9 mouse cellular contexts compared by ENCODE assay signal in the genomic region with DNA sequence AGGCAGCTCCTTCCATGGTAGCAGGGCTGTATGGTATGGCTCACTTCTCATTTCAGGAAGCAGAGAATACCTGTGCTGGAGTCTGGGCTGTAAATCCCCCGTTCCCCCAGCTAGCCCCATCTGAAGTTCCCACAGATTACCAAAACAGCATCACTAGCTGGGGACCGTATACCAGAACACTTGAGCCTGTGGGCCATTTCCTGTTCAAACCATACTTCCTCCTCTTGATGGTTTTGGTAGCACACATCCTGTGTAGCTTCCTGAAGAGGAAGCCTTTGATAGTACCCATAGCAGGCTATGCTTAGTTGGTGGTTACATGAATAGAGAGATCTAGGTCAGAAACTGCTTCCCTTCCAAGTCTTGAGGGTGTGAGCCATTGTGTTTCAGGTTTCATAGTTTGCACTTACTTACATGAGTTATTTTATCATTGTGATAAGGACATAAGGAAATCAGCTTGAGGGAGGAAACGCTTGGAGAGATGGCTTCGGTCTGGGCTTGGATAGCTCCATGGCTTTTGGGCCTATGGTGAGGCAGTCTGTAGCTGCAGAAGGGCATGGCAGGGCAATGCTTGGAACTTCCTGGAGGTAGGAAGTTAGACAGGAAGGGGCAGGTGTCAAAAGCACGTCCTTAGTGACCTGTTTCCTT. TPM values are rescaled to one million over a fixed set of nuclear protein-coding genes. Genes with fewer than 3 reads are reported as not detected.
DNase-seq lines count a peak whose midpoint lies in the region; ATAC-seq and TF ChIP-seq lines count a peak whose summit lies in the region.
"Had no signal": no experiment of that assay in that cellular context is flagged by ENCODE, and none has a peak within 500 bp of the region (broad histone marks: within the 10 kb centered on the region; RNA-seq: fewer than 3 reads in every experiment).

No protein-coding gene starts in this region.

- intact Hi-C loops in gastrocnemius, postnatal 36 days (cut with DNase I) = no loop called here

- no peak for TF ChIP-seq CTCF in spleen, adult 2 months (IDR thresholded peaks at IDR 0.05; ENCODE audit: extremely low read depth, insufficient read depth, insufficient read length, insufficient replicate concordance)
- TF ChIP-seq CTCF in liver, postnatal 0 days (IDR thresholded peaks at IDR 0.05; ENCODE audit: low read depth) = no peak

- H3K27me3 ChIP-seq in spleen, adult 2 months (ENCODE audit: control insufficient read depth, insufficient read depth, low read length) = no peaks in the 10 kb centered on the region
- H3K27me3 ChIP-seq in liver, postnatal 0 days (ENCODE audit: insufficient read depth, low read length) = no peaks in the 10 kb centered on the region

- no peak for TF ChIP-seq EP300 in liver, postnatal 0 days (IDR thresholded peaks at IDR 0.05; ENCODE audit: low read depth)

- TF ChIP-seq POLR2A in spleen, adult 2 months (IDR thresholded peaks at IDR 0.05; ENCODE audit: low read depth, low read length) = no peak

- no peak overlapping the region for H3K9ac ChIP-seq in liver, postnatal 0 days (replicated peaks)

- H3K9me3 ChIP-seq in liver, postnatal 0 days (ENCODE audit: low read length) = no peaks in the 10 kb centered on the region

- peaks cover 9% of the 10 kb centered on the region; the same call in 1 of the 2 replicates for H3K4me1 ChIP-seq in spleen, adult 2 months (ENCODE audit: control insufficient read depth, insufficient read depth, insufficient read length)
- peaks cover under 1% of the 10 kb centered on the region for H3K4me1 ChIP-seq in liver, postnatal 0 days (ENCODE audit: insufficient read depth)

- peak overlapping the region; percentile 89 for H3K27ac ChIP-seq in spleen, adult 2 months (ENCODE audit: insufficient read depth, low read length)
- H3K27ac ChIP-seq in liver, postnatal 0 days (ENCODE audit: low read depth) = peak overlapping the region; percentile 9; the same call in 1 of the 2 replicates

- H3K4me3 ChIP-seq in spleen, adult 2 months (ENCODE audit: extremely low read depth, insufficient read depth, insufficient read length) = peak overlapping the region; percentile 14; the same call in 1 of the 2 replicates
- H3K4me3 ChIP-seq in liver, postnatal 0 days (ENCODE audit: low read depth, low read length) = no peak overlapping the region
- H3K4me3 ChIP-seq: myocyte had no signal

- ATAC-seq in cerebellum, adult (ENCODE audit: insufficient number of reproducible peaks, low FRiP score, low TSS enrichment) = no peak
- ATAC-seq in liver, postnatal 0 days = peak; percentile 67; the same call in 1 of the 2 replicates

- peak overlapping the region; percentile 43 for H3K4me2 ChIP-seq in liver, postnatal 0 days (ENCODE audit: low read depth, low read length)

- no peaks in the 10 kb centered on the region for H3K36me3 ChIP-seq in spleen, adult 2 months (ENCODE audit: control insufficient read depth, insufficient read depth, low read length)
- H3K36me3 ChIP-seq in liver, postnatal 0 days (replicated peaks; ENCODE audit: insufficient read depth, low read length) = no peaks in the 10 kb centered on the region

- WGBS in spleen, adult 2 months = 10% methylated on average over 5 of the region's 5 CpGs
- 34% methylated on average over 5 of the region's 5 CpGs for WGBS in liver, postnatal 0 days (ENCODE audit: insufficient replicate concordance)

- DNase-seq in cerebellum, adult 11-12 months = peak; percentile 2
- DNase-seq in spleen, adult 2 months (ENCODE audit: low read depth in 1 of 2, low spot score in 2 of 2) = peak; percentile 60 to 74
- DNase-seq in spleen, postnatal 14 days (ENCODE audit: low spot score in 2 of 2) = no peak
- DNase-seq in liver, postnatal 0 days = peak; percentile 20
- peak; percentile 72 for DNase-seq in thymus, postnatal 14 days
- DNase-seq in gastrocnemius, postnatal 4 days (ENCODE audit: low spot score in 2 of 2) = no peak
- DNase-seq in gastrocnemius, postnatal 36 days = no peak

RNA-seq across cellular contexts. Expression of gene Tnk2, which starts 7.4 kb away (rescaled TPM):
- polyA plus RNA-seq in spleen, adult 2 months (2012; rRNA removed) = 109 and 137 TPM in 2 replicates
- polyA plus RNA-seq in liver, postnatal 0 days (2015; fragmentation: Nextera tagmentation; extraction: Ambion mirVana) = 2.9 and 3.5 TPM in 2 replicates
- total RNA-seq in gastrocnemius, postnatal 4 days (2021) = 10 to 100 TPM; 79.9 to 82.7 TPM
- 10 to 100 TPM; 40.0 to 44.8 TPM for total RNA-seq in gastrocnemius, postnatal 36 days (2021)

RNA-seq across cellular contexts. Expression of gene Tfrc, which starts 42.4 kb away (rescaled TPM):
- 9.4 and 11.9 TPM in 2 replicates for polyA plus RNA-seq in spleen, adult 2 months (2012; rRNA removed)
- 85.1 and 103 TPM in 2 replicates for polyA plus RNA-seq in liver, postnatal 0 days (2015; fragmentation: Nextera tagmentation; extraction: Ambion mirVana)
- total RNA-seq in gastrocnemius, postnatal 4 days (2021) = 100 to 1,000 TPM in 1 of 2 experiments, 10 to 100 TPM in 1; 83.5 to 124 TPM
- 100 to 1,000 TPM; 157 to 180 TPM for total RNA-seq in gastrocnemius, postnatal 36 days (2021)

Comparison
In these comparisons a context has a peak if more than half of its experiments do, and no peak if none do; other contexts are left out.
1. DNase-seq: peak in cerebellum, adult 11-12 months (single experiment), spleen, adult 2 months (2 of 2), liver, postnatal 0 days (single experiment) and thymus, postnatal 14 days (single experiment); none in spleen, postnatal 14 days (0 of 2), gastrocnemius, postnatal 4 days (0 of 2) and gastrocnemius, postnatal 36 days (0 of 2).